Mouse (Mus musculus) intestine, postnatal 0 days (tissue): ENCODE data around the gene Zfand5. TPM values are rescaled to one million over a fixed set of nuclear protein-coding genes. Genes with fewer than 3 reads are reported as not detected.
A peak's percentile ranks its signal among the peaks of the same experiment; 100 is the strongest.
"Not testable (repeated sequence)": the region's sequence is repeated elsewhere in the genome, so short reads cannot be mapped to it uniquely, and the experiment has no call there.

ENCODE experiments used
- ATAC-seq: fragments of 200-750 bp; cut with Nextera tagmentation; 2 replicates; pipeline ENCODE4 v1.8.0; 2017; ENCODE audit warnings: mild to moderate bottlenecking, moderate TSS enrichment, moderate library complexity
- H3K27ac ChIP-seq: fragments of 300-500 bp; sonication (generic); 2 replicates; pipeline ENCODE4 v1.5.1; 2014; ENCODE audit warnings: mild to moderate bottlenecking, low read depth, low read length, moderate library complexity
- H3K27me3 ChIP-seq: fragments of 300-500 bp; sonication (generic); replicated peaks from 2 replicates; pipeline ENCODE4 v1.6.1; 2014; ENCODE audit warnings: low read length, mixed read lengths; ENCODE audit not compliant: control insufficient read depth, insufficient read depth
- H3K36me3 ChIP-seq: fragments of 300-500 bp; sonication (generic); 2 replicates; pipeline ENCODE4 v1.6.1; 2014; ENCODE audit warnings: mild to moderate bottlenecking, moderate library complexity; ENCODE audit not compliant: control insufficient read depth, insufficient read depth
- H3K4me1 ChIP-seq: fragments of 300-500 bp; sonication (generic); replicated peaks from 2 replicates; pipeline ENCODE4 v1.6.1; 2014; ENCODE audit warnings: antibody characterized with exemption, low read length, mixed read lengths; ENCODE audit not compliant: control insufficient read depth, insufficient read depth
- H3K4me2 ChIP-seq: fragments of 300-500 bp; sonication (generic); replicated peaks from 2 replicates; pipeline ENCODE4 v1.6.1; 2014; ENCODE audit warnings: low read depth, mild to moderate bottlenecking, moderate library complexity
- H3K4me3 ChIP-seq: fragments of 300-500 bp; sonication (generic); 2 replicates; pipeline ENCODE4 v1.5.1; 2014; ENCODE audit warnings: low read depth, low read length
- H3K9ac ChIP-seq: fragments of 300-500 bp; sonication (generic); 2 replicates; pipeline ENCODE4 v1.6.1; 2014; ENCODE audit warnings: mild to moderate bottlenecking, low read depth, low read length
- H3K9me3 ChIP-seq: fragments of 300-500 bp; sonication (generic); 2 replicates; pipeline ENCODE4 v1.6.1; 2016; ENCODE audit warnings: mixed run types; ENCODE audit not compliant: control insufficient read depth
- CTCF ChIP-seq: sonication (generic); IDR thresholded peaks from 2 replicates; pipeline ENCODE4 v1.5.1; 2016; ENCODE audit warnings: low read depth, mild to moderate bottlenecking, control low read depth, antibody characterized with exemption, moderate library complexity
- WGBS: fragments of 180-500 bp; shearing (Covaris S2); extraction: QIAGEN DNeasy Blood & Tissue Kit; methylation state at CpG from one replicate; pipeline ENCODE4 v1.1.7; 2014; 5-methylcytosine and 5-hydroxymethylcytosine counted together
- polyA plus RNA-seq: library from polyadenylated mRNA; unstranded; fragments of >200 nt; fragmentation: Nextera tagmentation; extraction: Ambion mirVana; gene quantifications from 2 replicates; pipeline ENCODE4 v1.2.1, GENCODE M21; 2015

Zfand5 gene
- polyA plus RNA-seq, 1 experiment from 2014 or later, result 95.9 TPM

DNA sequence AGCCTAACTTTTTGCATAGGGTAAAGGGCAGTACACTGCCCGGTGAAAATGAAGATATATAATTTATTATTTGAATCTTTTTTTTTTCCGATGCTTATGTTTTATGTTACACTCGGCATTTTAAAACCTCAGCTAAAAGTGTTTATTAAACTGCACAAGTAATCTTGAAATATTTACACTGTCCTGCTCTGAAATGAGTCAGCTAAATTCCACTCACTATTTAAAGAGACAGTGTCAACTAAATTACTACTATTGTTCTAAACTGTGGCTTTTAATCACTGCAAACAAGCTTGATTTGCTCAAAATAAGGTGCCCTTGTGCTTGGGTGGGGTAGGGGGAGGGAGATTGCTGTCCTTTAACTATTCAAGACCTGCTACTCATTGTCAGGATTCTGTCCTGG, 2.6 kb downstream of the Zfand5 start:
- Histone ChIP-seq H3K9ac (peak overlapping the region; percentile 31; the same call in 1 of the 2 replicates), H3K4me1 (no peaks in the 10 kb centered on the region), H3K9me3 (no peaks in the 10 kb centered on the region), H3K27ac (peak overlapping the region; percentile 55), H3K36me3 (peaks cover 23% of the 10 kb centered on the region), H3K27me3 (no peaks in the 10 kb centered on the region), H3K4me3 (peak overlapping the region; percentile 72), H3K4me2 (peak overlapping the region; percentile 64)
- WGBS, result 4% methylated on average over 3 of the region's 3 CpGs
- no peak for TF ChIP-seq CTCF
- ATAC-seq, result no peak

DNA sequence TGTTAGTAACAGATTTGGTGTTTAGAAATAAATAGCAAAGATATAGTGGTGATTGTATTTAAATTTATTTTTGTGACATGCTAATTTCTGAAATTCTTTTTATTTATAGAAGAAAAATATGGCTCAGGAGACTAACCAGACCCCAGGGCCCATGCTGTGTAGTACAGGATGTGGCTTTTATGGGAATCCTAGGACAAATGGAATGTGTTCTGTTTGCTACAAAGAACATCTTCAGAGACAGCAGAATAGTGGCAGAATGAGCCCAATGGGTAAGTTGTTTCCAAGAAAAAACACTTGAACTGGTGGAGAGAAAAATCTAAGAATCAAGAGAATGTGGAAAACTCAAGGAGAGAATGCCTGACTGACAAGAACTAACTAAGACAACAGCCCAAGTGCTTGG, 4.2 kb downstream of the Zfand5 start:
- H3K9ac ChIP-seq, result no peak overlapping the region
- no peak for TF ChIP-seq CTCF
- no peaks in the 10 kb centered on the region for H3K4me1 ChIP-seq
- H3K4me2 ChIP-seq, result no peak overlapping the region; the same call in 1 of the 2 replicates
- no peak overlapping the region for H3K27ac ChIP-seq
- H3K27me3 ChIP-seq, result no peaks in the 10 kb centered on the region
- no peak for ATAC-seq
- peaks cover 29% of the 10 kb centered on the region for H3K36me3 ChIP-seq
- no peak overlapping the region for H3K4me3 ChIP-seq
- H3K9me3 ChIP-seq, result no peaks in the 10 kb centered on the region

DNA sequence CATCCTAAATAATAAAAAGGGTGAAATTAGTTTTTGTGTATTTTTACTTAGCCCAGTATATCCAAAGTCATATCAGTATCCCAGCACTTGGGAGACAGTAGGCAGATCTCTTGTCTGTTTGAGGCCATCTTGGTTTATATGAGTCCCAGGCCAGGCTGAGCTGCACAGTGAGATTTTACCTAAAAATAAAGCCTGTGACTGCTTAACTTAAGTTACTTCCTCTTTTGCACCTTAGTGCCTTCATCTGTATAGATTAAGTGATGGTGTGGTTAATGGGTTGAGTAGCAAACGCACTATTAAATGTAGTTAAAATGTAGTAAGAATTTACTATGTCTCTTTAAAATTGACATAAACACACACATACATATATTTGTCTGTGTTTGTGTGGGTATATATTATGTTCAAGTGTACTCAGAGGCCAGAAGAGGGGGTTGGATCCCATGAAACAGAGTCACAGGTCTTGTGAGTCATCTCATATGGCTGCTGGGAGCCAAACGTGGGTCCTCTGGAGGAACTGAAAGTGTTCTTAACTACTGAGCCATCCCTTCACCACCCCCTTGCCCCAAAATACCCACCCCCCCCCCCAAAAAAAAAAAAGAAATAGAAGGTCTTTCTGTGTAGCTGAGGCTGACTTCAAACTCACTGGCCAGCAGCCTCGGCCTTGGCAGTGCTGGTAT, 14.5 kb downstream of the Zfand5 start:
- 74% methylated on average over 3 of the region's 3 CpGs for WGBS
- H3K4me1 ChIP-seq, result no peaks in the 10 kb centered on the region
- H3K9me3 ChIP-seq, result no peaks in the 10 kb centered on the region
- H3K9ac ChIP-seq, result no peak overlapping the region
- ATAC-seq, result no peak
- TF ChIP-seq CTCF, result no peak
- no peak overlapping the region for H3K27ac ChIP-seq
- H3K36me3 ChIP-seq, result 0 out of 2 replicates have a peak, but pooled peaks cover 4% of the 10 kb centered on the region
- no peaks in the 10 kb centered on the region for H3K27me3 ChIP-seq
- H3K4me3 ChIP-seq, result no peak overlapping the region
- no peak overlapping the region for H3K4me2 ChIP-seq

DNA sequence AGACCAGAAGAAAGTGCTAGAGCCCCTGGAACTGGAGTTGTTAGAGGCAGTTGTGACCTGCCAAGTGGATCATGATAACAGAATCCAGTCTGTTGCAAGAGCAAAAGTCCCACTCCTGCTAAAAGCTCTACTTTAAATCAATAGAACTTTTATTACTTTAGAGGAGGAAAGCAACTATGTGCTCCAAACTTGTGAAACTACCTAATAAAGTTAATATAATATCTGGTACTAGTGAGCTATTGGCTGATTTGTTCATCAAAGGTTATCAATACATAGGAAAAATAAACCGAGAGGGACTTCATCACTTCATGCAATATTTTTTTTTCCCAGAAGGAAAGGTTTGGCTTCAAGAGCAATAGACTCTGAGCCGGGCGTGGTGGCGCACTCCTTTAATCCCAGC, 25.3 kb downstream of the Zfand5 start:
- no peak overlapping the region for H3K27ac ChIP-seq
- no peak overlapping the region for H3K4me3 ChIP-seq
- TF ChIP-seq CTCF, result no peak
- no peaks in the 10 kb centered on the region for H3K36me3 ChIP-seq
- H3K9ac ChIP-seq, result no peak overlapping the region
- no peaks in the 10 kb centered on the region for H3K9me3 ChIP-seq
- WGBS, result 87% methylated on average over 4 of the region's 4 CpGs
- H3K4me1 ChIP-seq, result no peaks in the 10 kb centered on the region
- no peak for ATAC-seq
- no peak overlapping the region for H3K4me2 ChIP-seq
- no peaks in the 10 kb centered on the region for H3K27me3 ChIP-seq

DNA sequence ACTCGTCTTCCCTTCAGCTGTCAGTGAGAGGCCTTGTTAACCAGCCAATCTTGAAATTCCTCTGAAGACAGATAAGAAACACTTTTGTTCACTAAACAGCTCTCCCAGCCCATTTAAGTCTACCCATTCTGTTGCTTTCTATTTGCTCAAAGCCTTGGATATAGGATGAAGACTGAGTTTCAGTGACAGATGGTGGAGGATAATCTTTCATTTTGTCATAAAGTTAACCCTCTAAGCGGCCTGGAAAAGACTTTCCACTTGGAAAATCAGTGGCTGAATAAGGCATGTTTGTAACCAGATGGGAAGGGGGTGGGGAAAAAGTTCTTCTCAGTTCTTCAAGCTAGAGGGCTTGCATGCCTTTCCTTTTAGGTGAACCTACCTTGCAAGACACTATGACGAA, 29.7 kb downstream of the Zfand5 start:
- Histone ChIP-seq H3K36me3 (no peaks in the 10 kb centered on the region), H3K27ac (no peak overlapping the region), H3K9ac (no peak overlapping the region), H3K4me2 (no peak overlapping the region), H3K9me3 (no peaks in the 10 kb centered on the region), H3K27me3 (no peaks in the 10 kb centered on the region), H3K4me3 (no peak overlapping the region), H3K4me1 (no peaks in the 10 kb centered on the region)
- 48% methylated on average over 3 of the region's 3 CpGs for WGBS
- no peak for ATAC-seq
- TF ChIP-seq CTCF, result no peak

DNA sequence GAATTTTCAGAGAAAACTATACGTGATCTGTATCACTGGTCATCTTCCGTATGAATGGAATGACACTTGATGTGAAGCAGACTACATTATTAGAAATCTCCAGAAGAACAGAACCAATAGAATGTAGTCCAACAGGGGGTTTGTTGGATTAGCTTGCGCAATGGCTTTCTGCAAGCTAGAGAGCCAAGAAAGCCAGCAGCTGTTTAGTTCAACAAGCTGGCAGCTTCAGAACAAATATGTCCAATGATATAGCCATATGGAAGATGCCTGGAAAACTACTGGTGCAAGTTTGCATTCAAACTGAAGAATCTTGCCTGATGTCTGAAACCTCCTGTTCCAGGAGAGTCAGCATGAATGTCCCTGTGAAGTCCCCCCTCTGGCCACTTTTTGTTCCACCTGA, 35.7 kb downstream of the Zfand5 start:
- H3K9me3 ChIP-seq, result no peaks in the 10 kb centered on the region
- H3K4me1 ChIP-seq, result no peaks in the 10 kb centered on the region
- ATAC-seq, result no peak
- H3K36me3 ChIP-seq, result no peaks in the 10 kb centered on the region
- WGBS, result 82% methylated on average over 3 of the region's 3 CpGs
- no peak for TF ChIP-seq CTCF
- no peak overlapping the region for H3K27ac ChIP-seq
- H3K27me3 ChIP-seq, result no peaks in the 10 kb centered on the region
- no peak overlapping the region for H3K4me3 ChIP-seq
- H3K4me2 ChIP-seq, result no peak overlapping the region
- H3K9ac ChIP-seq, result no peak overlapping the region

DNA sequence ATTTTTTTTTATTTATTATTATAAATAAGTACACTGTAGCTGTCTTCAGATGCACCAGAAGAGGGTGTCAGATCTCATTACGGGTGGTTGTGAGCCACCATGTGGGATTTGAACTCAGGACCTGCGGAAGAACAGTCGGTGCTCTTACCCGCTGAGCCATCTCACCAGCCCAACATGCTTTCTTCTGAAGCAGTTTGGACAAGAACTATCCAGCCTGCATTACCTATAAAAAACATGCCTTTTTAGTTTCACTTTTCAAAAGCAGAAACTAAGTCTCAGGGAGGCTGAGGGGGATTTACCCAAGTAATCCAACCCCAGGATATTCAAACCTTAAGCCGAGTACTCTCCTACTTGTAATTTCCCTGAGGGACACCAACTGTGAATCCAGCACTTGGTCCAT, 38.3 kb downstream of the Zfand5 start:
- H3K9me3 ChIP-seq, ATAC-seq: not testable (repeated sequence)

More for the DNA sequence above, 38.3 kb downstream of the Zfand5 start:
- not testable (repeated sequence) for H3K4me1 ChIP-seq, H3K36me3 ChIP-seq, H3K27ac ChIP-seq, H3K4me3 ChIP-seq, H3K9ac ChIP-seq, H3K4me2 ChIP-seq, H3K27me3 ChIP-seq
- WGBS, result 89% methylated on average over 5 of the region's 5 CpGs
